Mouse (Mus musculus): Measurements from ENCODE around the gene Dhx16. TPM values are rescaled to one million over a fixed set of nuclear protein-coding genes. Genes with fewer than 3 reads are reported as not detected.
A peak's percentile ranks its signal among the peaks of the same experiment; 100 is the strongest.
"Not testable (repeated sequence)": the region's sequence is repeated elsewhere in the genome, so short reads cannot be mapped to it uniquely, and the experiment has no call there.

Dhx16 gene
- polyA plus RNA-seq, 1 experiment from 2014 or later, result 50.6 TPM

- no peak overlapping the region for H3K4me2 ChIP-seq (replicated peaks)
- no peaks in the 10 kb centered on the region; the same call in 1 of the 2 replicates for H3K4me1 ChIP-seq
- no peak overlapping the region for H3K9ac ChIP-seq
- WGBS, result 77% methylated on average over 1 of the region's 1 CpGs
- no peaks in the 10 kb centered on the region for H3K27me3 ChIP-seq
- no peaks in the 10 kb centered on the region for H3K9me3 ChIP-seq (replicated peaks)
- no peak for ATAC-seq (ENCODE audit: insufficient number of reproducible peaks, low FRiP score, low TSS enrichment, low read depth)
- no peak overlapping the region for H3K4me3 ChIP-seq (replicated peaks)
- no peak overlapping the region for H3K27ac ChIP-seq (replicated peaks)
- peaks cover 83% of the 10 kb centered on the region for H3K36me3 ChIP-seq
Measured at GRCm38 (mm10) chr17:35927471-35927870, 47.9 kb downstream of the Dhx16 start.

GRCm38 (mm10) chr17:35929534-35929933 lies 49.9 kb downstream of the Dhx16 start:
- no peak overlapping the region for H3K27ac ChIP-seq (replicated peaks)
- no peaks in the 10 kb centered on the region for H3K4me1 ChIP-seq
- no peak overlapping the region for H3K9ac ChIP-seq
- no peak overlapping the region for H3K4me2 ChIP-seq (replicated peaks)
- WGBS, result 94% methylated on average over 2 of the region's 2 CpGs
- no peaks in the 10 kb centered on the region for H3K9me3 ChIP-seq (replicated peaks)
- no peak overlapping the region for H3K4me3 ChIP-seq (replicated peaks)
- no peak for ATAC-seq (ENCODE audit: insufficient number of reproducible peaks, low FRiP score, low TSS enrichment, low read depth)
- H3K27me3 ChIP-seq, result no peaks in the 10 kb centered on the region
- H3K36me3 ChIP-seq, result peaks cover 69% of the 10 kb centered on the region

GRCm38 (mm10) chr17:35930627-35931026 lies 51.0 kb downstream of the Dhx16 start:
- Histone ChIP-seq H3K27ac (replicated peaks) (no peak overlapping the region), H3K4me3 (replicated peaks) (no peak overlapping the region), H3K27me3 (no peaks in the 10 kb centered on the region), H3K36me3 (peaks cover 58% of the 10 kb centered on the region), H3K9me3 (replicated peaks) (no peaks in the 10 kb centered on the region), H3K4me2 (replicated peaks) (no peak overlapping the region), H3K4me1 (no peaks in the 10 kb centered on the region), H3K9ac (no peak overlapping the region)
- ATAC-seq (ENCODE audit: insufficient number of reproducible peaks, low FRiP score, low TSS enrichment, low read depth), result peak; percentile 16; the same call in 1 of the 2 replicates
- WGBS, result 96% methylated on average over 12 of the region's 12 CpGs

GRCm38 (mm10) chr17:35932608-35933007 lies 53.0 kb downstream of the Dhx16 start:
- no peak for ATAC-seq (ENCODE audit: insufficient number of reproducible peaks, low FRiP score, low TSS enrichment, low read depth)
- WGBS, result 84% methylated on average over 4 of the region's 4 CpGs

GRCm38 (mm10) chr17:35935763-35936162 lies 56.1 kb downstream of the Dhx16 start:
- H3K9ac ChIP-seq; H3K27me3 ChIP-seq; ATAC-seq (ENCODE audit: insufficient number of reproducible peaks, low FRiP score, low TSS enrichment, low read depth); H3K9me3 ChIP-seq (replicated peaks); H3K4me3 ChIP-seq (replicated peaks); H3K36me3 ChIP-seq; H3K4me1 ChIP-seq; H3K4me2 ChIP-seq (replicated peaks); H3K27ac ChIP-seq (replicated peaks): not testable (repeated sequence)
- WGBS, result 80% methylated on average over 14 of the region's 14 CpGs

More at GRCm38 (mm10) chr17:35932608-35933007, 53.0 kb downstream of the Dhx16 start:
- Histone ChIP-seq H3K27ac (replicated peaks) (no peak overlapping the region), H3K4me1 (no peaks in the 10 kb centered on the region), H3K4me2 (replicated peaks) (no peak overlapping the region), H3K9ac (no peak overlapping the region), H3K36me3 (peaks cover 40% of the 10 kb centered on the region), H3K27me3 (no peaks in the 10 kb centered on the region), H3K4me3 (replicated peaks) (no peak overlapping the region), H3K9me3 (replicated peaks) (no peaks in the 10 kb centered on the region)

- no peak overlapping the region for H3K4me3 ChIP-seq (replicated peaks)
- no peak for ATAC-seq (ENCODE audit: insufficient number of reproducible peaks, low FRiP score, low TSS enrichment, low read depth)
- H3K4me2 ChIP-seq (replicated peaks), result no peak overlapping the region
- 45% methylated on average over 2 of the region's 2 CpGs for WGBS
- no peaks in the 10 kb centered on the region for H3K27me3 ChIP-seq
- H3K27ac ChIP-seq (replicated peaks), result no peak overlapping the region
- no peaks in the 10 kb centered on the region for H3K36me3 ChIP-seq
- H3K9ac ChIP-seq, result no peak overlapping the region
- H3K4me1 ChIP-seq, result no peaks in the 10 kb centered on the region
- H3K9me3 ChIP-seq (replicated peaks), result no peaks in the 10 kb centered on the region
Measured at GRCm38 (mm10) chr17:35937700-35938348, 58.2 kb downstream of the Dhx16 start.

GRCm38 (mm10) chr17:35939108-35939507 lies 59.5 kb downstream of the Dhx16 start:
- ATAC-seq (ENCODE audit: insufficient number of reproducible peaks, low FRiP score, low TSS enrichment, low read depth), result no peak
- no peaks in the 10 kb centered on the region for H3K27me3 ChIP-seq
- no peak overlapping the region for H3K4me2 ChIP-seq (replicated peaks)
- no peaks in the 10 kb centered on the region for H3K9me3 ChIP-seq (replicated peaks)
- no peak overlapping the region for H3K9ac ChIP-seq
- no peak overlapping the region for H3K27ac ChIP-seq (replicated peaks)
- WGBS, result 39% methylated on average over 2 of the region's 2 CpGs
- no peaks in the 10 kb centered on the region for H3K4me1 ChIP-seq
- H3K4me3 ChIP-seq (replicated peaks), result no peak overlapping the region
- H3K36me3 ChIP-seq, result no peaks in the 10 kb centered on the region

GRCm38 (mm10) chr17:35939941-35940340 lies 60.3 kb downstream of the Dhx16 start:
- no peaks in the 10 kb centered on the region for H3K9me3 ChIP-seq (replicated peaks)
- no peak for ATAC-seq (ENCODE audit: insufficient number of reproducible peaks, low FRiP score, low TSS enrichment, low read depth)
- H3K4me2 ChIP-seq (replicated peaks), result no peak overlapping the region
- no peaks in the 10 kb centered on the region for H3K27me3 ChIP-seq
- H3K4me3 ChIP-seq (replicated peaks), result no peak overlapping the region
- H3K4me1 ChIP-seq, result no peaks in the 10 kb centered on the region
- WGBS, result 53% methylated on average over 1 of the region's 1 CpGs
- H3K9ac ChIP-seq, result no peak overlapping the region
- no peak overlapping the region for H3K27ac ChIP-seq (replicated peaks)
- no peaks in the 10 kb centered on the region for H3K36me3 ChIP-seq

MicroRNA genes within 50 kb of the gene (microRNA counts, 519-probe panel; counts per million panel counts)
- microRNA mmu-miR-1894-3p (not detected), microRNA mmu-miR-1894-5p (1,506 counts per million, percentile 11 among the panel's probes with 10 or more counts)

Small RNAs within 50 kb of the gene (microRNA-seq; reads per million reads assigned to microRNA genes)
- gene Gm28033 (ENCODE audit: borderline number of aligned reads) (0.52 reads per million), gene Mir1894 (ENCODE audit: borderline number of aligned reads) (not detected)

Other genes with a start within 250 kb of the Dhx16 start
- 0.36 TPM in 1 of 2 replicates, not detected in the other for gene Mucl3, start 236.1 kb upstream of the Dhx16 start, polyA plus RNA-seq (2015; fragmentation: Nextera tagmentation; extraction: Ambion mirVana)
- gene Vars2, start 212.2 kb upstream of the Dhx16 start, polyA plus RNA-seq (2015; fragmentation: Nextera tagmentation; extraction: Ambion mirVana), result 16.6 and 19.0 TPM in 2 replicates
- gene Gtf2h4, start 206.1 kb upstream of the Dhx16 start, polyA plus RNA-seq (2015; fragmentation: Nextera tagmentation; extraction: Ambion mirVana), result 35.4 and 39.5 TPM in 2 replicates
- gene Ddr1, start 175.2 kb upstream of the Dhx16 start, polyA plus RNA-seq (2015; fragmentation: Nextera tagmentation; extraction: Ambion mirVana), result 95.1 and 100 TPM in 2 replicates
- 28.7 and 30.2 TPM in 2 replicates for gene Ier3, start 58.1 kb upstream of the Dhx16 start, polyA plus RNA-seq (2015; fragmentation: Nextera tagmentation; extraction: Ambion mirVana)
- 64.4 and 72.6 TPM in 2 replicates for gene Flot1, start 56.6 kb upstream of the Dhx16 start, polyA plus RNA-seq (2015; fragmentation: Nextera tagmentation; extraction: Ambion mirVana)
- gene Tubb5, start 41.5 kb upstream of the Dhx16 start, polyA plus RNA-seq (2015; fragmentation: Nextera tagmentation; extraction: Ambion mirVana), result 823 TPM in 2 replicates
- gene Mdc1, start 38.3 kb upstream of the Dhx16 start, polyA plus RNA-seq (2015; fragmentation: Nextera tagmentation; extraction: Ambion mirVana), result 12.0 and 16.1 TPM in 2 replicates
- 53.2 and 55.2 TPM in 2 replicates for gene Nrm, start 18.5 kb upstream of the Dhx16 start, polyA plus RNA-seq (2015; fragmentation: Nextera tagmentation; extraction: Ambion mirVana)
- 28.5 and 30.3 TPM in 2 replicates for gene Ppp1r18, start 14.2 kb upstream of the Dhx16 start, polyA plus RNA-seq (2015; fragmentation: Nextera tagmentation; extraction: Ambion mirVana)
- gene 2310061I04Rik, start 17.6 kb downstream of the Dhx16 start, polyA plus RNA-seq (2015; fragmentation: Nextera tagmentation; extraction: Ambion mirVana), result 22.3 and 23.9 TPM in 2 replicates
- 64.5 and 77.7 TPM in 2 replicates for gene Atat1, start 30.3 kb downstream of the Dhx16 start, polyA plus RNA-seq (2015; fragmentation: Nextera tagmentation; extraction: Ambion mirVana)
- gene Mrps18b, start 36.6 kb downstream of the Dhx16 start, polyA plus RNA-seq (2015; fragmentation: Nextera tagmentation; extraction: Ambion mirVana), result 72.5 and 75.7 TPM in 2 replicates
- gene Ppp1r10, start 36.6 kb downstream of the Dhx16 start, polyA plus RNA-seq (2015; fragmentation: Nextera tagmentation; extraction: Ambion mirVana), result 39.2 and 39.5 TPM in 2 replicates
- 89.0 and 92.2 TPM in 2 replicates for gene Abcf1, start 89.9 kb downstream of the Dhx16 start, polyA plus RNA-seq (2015; fragmentation: Nextera tagmentation; extraction: Ambion mirVana)
- 59.7 and 61.5 TPM in 2 replicates for gene Gnl1, start 100.0 kb downstream of the Dhx16 start, polyA plus RNA-seq (2015; fragmentation: Nextera tagmentation; extraction: Ambion mirVana)
- 37.8 and 41.4 TPM in 2 replicates for gene Prr3, start 100.4 kb downstream of the Dhx16 start, polyA plus RNA-seq (2015; fragmentation: Nextera tagmentation; extraction: Ambion mirVana)
- 3.0 and 3.7 TPM in 2 replicates for gene H2-T24, start 140.7 kb downstream of the Dhx16 start, polyA plus RNA-seq (2015; fragmentation: Nextera tagmentation; extraction: Ambion mirVana)
- 24.9 and 26.4 TPM in 2 replicates for gene H2-T23, start 153.0 kb downstream of the Dhx16 start, polyA plus RNA-seq (2015; fragmentation: Nextera tagmentation; extraction: Ambion mirVana)
- gene H2-T22, start 162.9 kb downstream of the Dhx16 start, polyA plus RNA-seq (2015; fragmentation: Nextera tagmentation; extraction: Ambion mirVana), result 26.8 and 27.2 TPM in 2 replicates
- gene Gm6034, start 163.1 kb downstream of the Dhx16 start, polyA plus RNA-seq (2015; fragmentation: Nextera tagmentation; extraction: Ambion mirVana), result 0.11 TPM in 1 of 2 replicates, not detected in the other
- 0.12 TPM in 1 of 2 replicates, not detected in the other for gene Gm11127, start 178.6 kb downstream of the Dhx16 start, polyA plus RNA-seq (2015; fragmentation: Nextera tagmentation; extraction: Ambion mirVana)
- gene Gm19684, start 241.9 kb downstream of the Dhx16 start, polyA plus RNA-seq (2015; fragmentation: Nextera tagmentation; extraction: Ambion mirVana), result not detected in 2 replicates
- gene Gm7030, start 249.6 kb downstream of the Dhx16 start, polyA plus RNA-seq (2015; fragmentation: Nextera tagmentation; extraction: Ambion mirVana), result not detected in 2 replicates

Measured in embryonic facial prominence, embryonic 15.5 days (tissue).